Mouse (Mus musculus) megakaryocyte, embryonic 14.5 days (primary cell): ENCODE measurements at regions not wholly inside any gene's neighbourhood (a gene's known extent, or its start where the extent isn't known, plus 50 kb on each side); places are given as distances from the start of the nearest gene placed in this dataset.

Source experiments
- H3K27me3 ChIP-seq: replicated peaks from 2 replicates; pipeline ENCODE3; 2012; ENCODE audit warnings: inconsistent platforms
- H3K36me3 ChIP-seq: replicated peaks from 2 replicates; pipeline ENCODE3; 2012; ENCODE audit warnings: low read length, inconsistent platforms, mixed read lengths
- H3K4me1 ChIP-seq: 2 replicates; pipeline ENCODE4 v1.6.1; 2012; ENCODE audit warnings: inconsistent platforms
- H3K4me3 ChIP-seq: replicated peaks from 2 replicates; pipeline ENCODE3; 2012; ENCODE audit warnings: moderate library complexity, mild to moderate bottlenecking, inconsistent platforms
- H3K9me3 ChIP-seq: 2 replicates; pipeline ENCODE4 v1.6.1; 2012; ENCODE audit warnings: inconsistent platforms
- FLI1 ChIP-seq: IDR thresholded peaks from 2 replicates; pipeline ENCODE4 v1.6.1; 2012; ENCODE audit warnings: low read length, inconsistent platforms, mixed read lengths
- GATA1 ChIP-seq: IDR thresholded peaks from 3 replicates; pipeline ENCODE4 v1.6.1; 2012; ENCODE audit warnings: mixed read lengths, low read length, inconsistent platforms, borderline replicate concordance

- TF ChIP-seq GATA1 (no peak), FLI1 (no peak)
- H3K4me1 ChIP-seq: no peaks in the 10 kb centered on the region
- H3K27me3 ChIP-seq: no peaks in the 10 kb centered on the region
- H3K4me3 ChIP-seq: no peak overlapping the region
- H3K36me3 ChIP-seq: no peaks in the 10 kb centered on the region
- H3K9me3 ChIP-seq: peaks cover 20% of the 10 kb centered on the region; the same call in 1 of the 2 replicates
Observed at GRCm38 (mm10) chr8:103292896-103293295, 507.5 kb upstream of the Cdh11 start.

- no peaks in the 10 kb centered on the region for H3K4me1 ChIP-seq
- H3K4me3 ChIP-seq: no peak overlapping the region
- no peaks in the 10 kb centered on the region for H3K27me3 ChIP-seq
- TF ChIP-seq GATA1 (no peak), FLI1 (no peak)
- peaks cover 8% of the 10 kb centered on the region for H3K9me3 ChIP-seq
- H3K36me3 ChIP-seq: no peaks in the 10 kb centered on the region
Observed at GRCm38 (mm10) chr8:103306476-103307183, 521.2 kb upstream of the Cdh11 start.

GRCm38 (mm10) chr8:103313576-103313975 lies 528.1 kb upstream of the Cdh11 start:
- no peaks in the 10 kb centered on the region for H3K36me3 ChIP-seq
- H3K4me1 ChIP-seq: no peaks in the 10 kb centered on the region
- H3K9me3 ChIP-seq: no peaks in the 10 kb centered on the region
- TF ChIP-seq GATA1 (no peak), FLI1 (no peak)
- H3K27me3 ChIP-seq: no peaks in the 10 kb centered on the region
- H3K4me3 ChIP-seq: no peak overlapping the region

- Histone ChIP-seq H3K27me3 (no peaks in the 10 kb centered on the region), H3K4me3 (no peak overlapping the region), H3K4me1 (no peaks in the 10 kb centered on the region), H3K9me3 (no peaks in the 10 kb centered on the region), H3K36me3 (no peaks in the 10 kb centered on the region)
- TF ChIP-seq FLI1: no peak
- no peak for TF ChIP-seq GATA1
Observed at GRCm38 (mm10) chr8:103314279-103315022, 529.0 kb upstream of the Cdh11 start.

- no peak for TF ChIP-seq FLI1
- TF ChIP-seq GATA1: no peak
- no peaks in the 10 kb centered on the region for H3K4me1 ChIP-seq
Observed at GRCm38 (mm10) chr8:103315742-103316141, 530.3 kb upstream of the Cdh11 start.

DNA sequence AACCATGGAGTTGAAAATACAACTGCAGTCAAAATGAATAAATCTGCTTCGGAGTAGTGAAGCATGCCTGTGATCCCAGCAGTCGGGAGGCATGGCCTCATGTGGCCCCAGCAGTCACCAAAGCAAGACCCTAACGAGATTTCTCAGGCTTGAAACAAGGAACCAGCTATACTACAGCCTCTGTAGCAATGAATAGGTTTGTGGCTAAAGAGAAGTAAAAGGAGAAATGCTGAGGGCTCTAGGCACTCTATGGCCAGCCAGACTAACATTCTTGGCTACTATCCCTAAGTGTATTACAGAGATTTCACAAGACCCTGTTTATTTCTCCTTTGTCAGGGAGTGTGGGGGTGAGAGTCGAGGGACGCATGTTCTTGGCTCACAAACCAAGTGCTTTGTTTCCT lies 531.2 kb upstream of the Cdh11 start:
- H3K4me1 ChIP-seq: no peaks in the 10 kb centered on the region
- no peak overlapping the region for H3K4me3 ChIP-seq
- no peaks in the 10 kb centered on the region for H3K36me3 ChIP-seq
- H3K9me3 ChIP-seq: no peaks in the 10 kb centered on the region
- no peak for TF ChIP-seq GATA1
- TF ChIP-seq FLI1: no peak
- H3K27me3 ChIP-seq: no peaks in the 10 kb centered on the region

More at GRCm38 (mm10) chr8:103315742-103316141, 530.3 kb upstream of the Cdh11 start:
- no peak overlapping the region for H3K4me3 ChIP-seq
- no peaks in the 10 kb centered on the region for H3K36me3 ChIP-seq
- no peaks in the 10 kb centered on the region for H3K27me3 ChIP-seq
- H3K9me3 ChIP-seq: no peaks in the 10 kb centered on the region

- Histone ChIP-seq H3K4me3 (no peak overlapping the region), H3K9me3 (no peaks in the 10 kb centered on the region), H3K27me3 (no peaks in the 10 kb centered on the region), H3K36me3 (no peaks in the 10 kb centered on the region), H3K4me1 (no peaks in the 10 kb centered on the region)
- TF ChIP-seq GATA1 (no peak), FLI1 (no peak)
Observed at GRCm38 (mm10) chr8:103317149-103317725, 531.8 kb upstream of the Cdh11 start.

- Histone ChIP-seq H3K36me3 (no peaks in the 10 kb centered on the region), H3K4me1 (no peaks in the 10 kb centered on the region)
- TF ChIP-seq FLI1: no peak
- no peak for TF ChIP-seq GATA1
Observed at GRCm38 (mm10) chr8:103324016-103324665, 538.7 kb upstream of the Cdh11 start.

GRCm38 (mm10) chr8:103331415-103331814 lies 546.0 kb upstream of the Cdh11 start:
- no peaks in the 10 kb centered on the region for H3K27me3 ChIP-seq
- no peak overlapping the region for H3K4me3 ChIP-seq
- TF ChIP-seq GATA1: no peak
- no peak for TF ChIP-seq FLI1
- no peaks in the 10 kb centered on the region for H3K4me1 ChIP-seq
- H3K36me3 ChIP-seq: no peaks in the 10 kb centered on the region
- 0 out of 2 replicates have a peak, but pooled peaks cover 5% of the 10 kb centered on the region for H3K9me3 ChIP-seq

More at GRCm38 (mm10) chr8:103324016-103324665, 538.7 kb upstream of the Cdh11 start:
- Histone ChIP-seq H3K9me3 (no peaks in the 10 kb centered on the region), H3K4me3 (no peak overlapping the region), H3K27me3 (no peaks in the 10 kb centered on the region)
